Mouse (Mus musculus) heart, postnatal 0 days (tissue): ENCODE data around the gene Klhl25. TPM values are rescaled to one million over a fixed set of nuclear protein-coding genes. Genes with fewer than 3 reads are reported as not detected.
"Not testable (repeated sequence)": the region's sequence is repeated elsewhere in the genome, so short reads cannot be mapped to it uniquely, and the experiment has no call there.

Experiments used
- ATAC-seq: fragments of 200-750 bp; cut with Nextera tagmentation; 2 replicates; pipeline ENCODE4 v1.8.0; 2017; ENCODE audit warnings: low read depth, moderate number of reproducible peaks, moderate library complexity; ENCODE audit not compliant: insufficient read depth
- DNase-seq: peaks from one replicate; pipeline ENCODE4 v3.0.0-alpha.2; 2016; ENCODE audit warnings: low spot score
- H3K27ac ChIP-seq: fragments of 300-500 bp; sonication (generic); 2 replicates; pipeline ENCODE4 v1.5.1; 2014; ENCODE audit warnings: low read depth, mild to moderate bottlenecking
- H3K27me3 ChIP-seq: fragments of 300-500 bp; sonication (generic); 2 replicates; pipeline ENCODE4 v1.6.1; 2014; ENCODE audit warnings: low read length, mixed read lengths; ENCODE audit not compliant: control insufficient read depth, insufficient read depth
- H3K36me3 ChIP-seq: fragments of 300-500 bp; sonication (generic); replicated peaks from 2 replicates; pipeline ENCODE4 v1.6.1; 2014; ENCODE audit warnings: low read length, mixed read lengths; ENCODE audit not compliant: control insufficient read depth, insufficient read depth
- H3K4me1 ChIP-seq: fragments of 300-500 bp; sonication (generic); 2 replicates; pipeline ENCODE4 v1.6.1; 2014; ENCODE audit warnings: antibody characterized with exemption; ENCODE audit not compliant: control insufficient read depth, insufficient read depth
- H3K4me2 ChIP-seq: fragments of 300-500 bp; sonication (generic); 2 replicates; pipeline ENCODE4 v1.6.1; 2014; ENCODE audit warnings: low read depth, mild to moderate bottlenecking, low read length, moderate library complexity
- H3K4me3 ChIP-seq: fragments of 300-500 bp; sonication (generic); 2 replicates; pipeline ENCODE4 v1.5.1; 2014; ENCODE audit warnings: low read depth, low read length
- H3K9ac ChIP-seq: fragments of 300-500 bp; sonication (generic); replicated peaks from 2 replicates; pipeline ENCODE4 v1.6.1; 2014; ENCODE audit warnings: low read depth, low read length, mixed read lengths
- H3K9me3 ChIP-seq: fragments of 300-500 bp; sonication (generic); replicated peaks from 2 replicates; pipeline ENCODE4 v1.6.1; 2016; ENCODE audit warnings: low read length; ENCODE audit not compliant: control insufficient read depth
- CTCF ChIP-seq: IDR thresholded peaks from 2 replicates; pipeline ENCODE4 v1.5.1; 2016; ENCODE audit warnings: antibody characterized with exemption, control low read depth, low read depth
- EP300 ChIP-seq: IDR thresholded peaks from 2 replicates; pipeline ENCODE4 v1.6.1; 2016; ENCODE audit warnings: antibody characterized with exemption, low read depth
- WGBS: fragments of 180-500 bp; shearing (Covaris S2); extraction: QIAGEN DNeasy Blood & Tissue Kit; methylation state at CpG from one replicate; pipeline ENCODE4 v1.1.7; 2014; 5-methylcytosine and 5-hydroxymethylcytosine counted together
- polyA plus RNA-seq: library from polyadenylated mRNA; unstranded; fragments of >200 nt; fragmentation: Nextera tagmentation; extraction: Ambion mirVana; gene quantifications from 2 replicates; pipeline ENCODE4 v1.2.1, GENCODE M21; 2015
- total RNA-seq: library from RNA; depleted of rRNA; stranded (reverse); fragments of >200 nt; gene quantifications from 2 replicates; pipeline ENCODE4 v1.2.3, GENCODE M21; 2014; ENCODE audit warnings: low replicate concordance

Klhl25 gene
- total and polyA plus RNA-seq, 2 experiments from 2014 or later, result 5.7 to 20.7 TPM

DNA sequence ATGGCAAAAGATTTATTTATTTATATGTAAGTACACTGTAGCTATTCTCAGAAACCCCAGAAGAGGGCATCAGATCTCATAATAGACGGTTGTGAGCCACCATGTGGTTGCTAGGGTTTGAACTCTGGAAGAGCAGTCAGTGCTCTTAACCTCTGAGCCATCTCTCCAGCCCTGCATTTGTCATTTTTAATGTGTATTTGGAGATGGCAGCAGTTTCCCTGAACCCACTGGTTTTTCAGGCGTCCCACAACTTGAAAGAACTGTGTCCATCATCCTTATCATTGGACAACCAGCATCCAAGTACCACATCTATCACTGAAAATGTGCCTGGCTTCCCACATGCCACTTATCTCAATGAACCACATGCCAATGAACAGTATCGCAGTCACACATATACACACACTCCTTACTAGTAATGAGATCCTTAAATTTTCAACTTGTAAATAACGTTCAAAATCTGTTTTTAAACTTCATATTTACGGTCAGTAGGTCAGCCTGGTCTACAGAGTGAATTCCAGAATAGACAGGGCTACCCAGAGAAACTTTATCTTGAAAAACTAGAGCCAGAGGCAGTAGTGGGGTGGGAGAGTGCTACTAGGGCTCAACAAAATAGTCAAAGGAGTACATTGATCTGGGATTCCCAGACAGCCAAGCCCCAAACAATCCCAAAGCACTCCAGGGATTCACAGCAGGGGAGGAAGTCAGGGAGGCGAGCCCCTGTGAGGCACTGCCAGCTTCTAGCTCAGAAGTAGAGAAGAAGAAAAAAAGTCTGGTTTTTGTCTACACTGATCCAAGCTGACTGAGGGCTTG is 17.7 kb upstream of the Klhl25 start:
- no peak overlapping the region for H3K4me3 ChIP-seq
- H3K27ac ChIP-seq, result no peak overlapping the region
- no peaks in the 10 kb centered on the region for H3K9me3 ChIP-seq
- no peak overlapping the region for H3K9ac ChIP-seq
- DNase-seq (no peak), ATAC-seq (no peak)
- 67% methylated on average over 6 of the region's 6 CpGs for WGBS
- H3K4me2 ChIP-seq, result no peak overlapping the region
- H3K4me1 ChIP-seq, result no peaks in the 10 kb centered on the region
- TF ChIP-seq EP300, result no peak
- no peak; the same call in 1 of the 2 replicates for TF ChIP-seq CTCF
- H3K27me3 ChIP-seq, result no peaks in the 10 kb centered on the region
- no peaks in the 10 kb centered on the region for H3K36me3 ChIP-seq

DNA sequence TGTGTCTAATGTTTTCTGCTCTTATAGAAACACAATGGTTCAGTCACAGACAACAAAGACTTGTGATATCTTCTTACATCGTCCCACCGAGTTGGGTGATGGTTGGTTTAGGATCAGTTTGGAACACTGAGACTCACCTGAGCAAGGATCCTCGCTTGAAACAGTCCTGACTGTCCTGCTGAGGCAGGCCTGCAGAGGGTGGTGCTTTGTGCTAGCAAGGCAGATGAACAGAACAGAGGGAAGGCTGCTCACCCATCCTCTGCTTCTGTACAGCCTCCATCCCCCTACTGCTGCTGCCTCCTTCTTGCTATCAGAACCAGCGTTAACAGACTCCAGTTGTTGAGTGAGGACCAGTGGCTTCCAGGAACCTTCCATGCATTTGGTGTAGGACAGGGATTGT is 14.2 kb upstream of the Klhl25 start:
- not testable (repeated sequence) for H3K9me3 ChIP-seq, H3K27me3 ChIP-seq, H3K36me3 ChIP-seq, H3K4me2 ChIP-seq, H3K27ac ChIP-seq, DNase-seq, H3K4me3 ChIP-seq, H3K9ac ChIP-seq, ATAC-seq, H3K4me1 ChIP-seq
- 69% methylated on average over 3 of the region's 4 CpGs for WGBS

DNA sequence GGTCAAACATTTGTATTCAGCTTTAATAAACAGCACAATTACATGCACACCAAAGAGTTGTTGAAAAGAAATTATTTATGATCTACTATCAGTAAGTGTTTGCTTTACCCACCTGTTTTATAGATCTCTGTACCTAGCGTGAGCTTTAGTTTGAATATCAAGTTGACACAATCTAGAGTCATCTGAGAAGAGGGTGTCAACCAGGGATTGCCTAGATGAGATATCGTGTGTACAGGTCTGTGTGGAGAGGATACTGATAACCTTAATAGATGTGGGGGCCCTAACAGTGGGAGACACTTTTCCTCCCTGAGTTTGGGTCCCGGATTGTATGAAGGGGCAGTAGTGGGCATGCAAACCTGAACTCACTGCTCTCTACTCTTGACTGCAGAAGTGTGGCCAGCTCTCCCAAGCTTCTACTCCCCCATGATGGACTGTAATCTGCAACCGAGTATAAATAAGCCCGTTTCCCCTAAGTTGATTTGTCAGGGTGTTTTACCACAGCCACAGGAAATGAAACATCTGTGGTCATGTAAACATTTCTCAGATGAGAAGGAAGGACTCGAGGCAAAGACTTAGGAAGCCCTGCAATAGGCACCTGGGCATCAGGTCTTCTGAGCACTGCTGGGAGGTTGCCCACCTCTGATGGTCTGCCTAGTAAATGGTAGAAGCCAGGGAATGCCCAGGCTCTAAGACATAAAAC is 13.0 kb upstream of the Klhl25 start:
- H3K9me3 ChIP-seq, DNase-seq, H3K4me3 ChIP-seq, H3K4me1 ChIP-seq, H3K9ac ChIP-seq, H3K27me3 ChIP-seq, ATAC-seq, H3K4me2 ChIP-seq, H3K27ac ChIP-seq, H3K36me3 ChIP-seq: not testable (repeated sequence)
- WGBS, result 61% methylated on average over 3 of the region's 6 CpGs

DNA sequence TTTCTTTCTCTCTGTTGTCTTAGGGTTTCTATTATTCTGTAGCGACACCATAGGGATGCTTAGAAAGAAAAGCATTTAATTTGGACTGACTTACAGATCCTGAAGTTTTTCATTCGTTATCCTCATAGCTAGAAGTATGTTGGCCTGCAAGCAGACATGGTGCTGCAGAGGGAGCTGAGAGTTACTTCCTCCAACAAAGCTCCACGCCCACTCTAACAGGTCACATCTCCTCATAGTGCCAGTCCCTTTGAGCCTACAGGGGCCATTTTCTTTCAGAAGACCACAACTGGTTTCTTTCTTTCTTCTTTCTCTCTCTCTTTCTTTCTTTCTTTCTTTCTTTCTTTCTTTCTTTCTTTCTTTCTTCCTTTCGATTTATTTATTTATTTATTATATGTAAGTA is 8.0 kb upstream of the Klhl25 start:
- H3K9me3 ChIP-seq, result no peaks in the 10 kb centered on the region
- WGBS, result 75% methylated on average over 4 of the region's 4 CpGs
- H3K9ac ChIP-seq, result no peak overlapping the region

DNA sequence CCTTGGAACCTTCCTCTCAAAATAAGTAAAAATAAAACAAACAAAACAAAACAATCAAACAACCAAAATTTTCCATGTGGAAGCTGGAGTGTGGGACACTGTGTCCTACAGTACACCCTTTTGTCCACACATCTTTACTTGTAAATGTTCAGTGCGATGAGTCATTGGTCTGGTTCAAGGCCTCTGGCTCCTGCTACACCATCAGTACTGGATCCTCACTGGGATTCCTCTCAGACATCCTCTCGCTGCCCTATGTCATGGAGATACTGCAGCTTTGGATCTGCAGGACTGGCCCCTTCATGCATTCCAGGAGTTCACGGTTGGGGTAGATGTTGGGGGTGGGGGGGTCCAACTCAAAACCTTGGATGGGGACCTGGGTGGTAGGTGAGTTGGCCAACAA is 5.8 kb upstream of the Klhl25 start:
- H3K9me3 ChIP-seq, result no peaks in the 10 kb centered on the region
- WGBS, result 79% methylated on average over 3 of the region's 3 CpGs
- H3K27me3 ChIP-seq, result no peaks in the 10 kb centered on the region
- H3K36me3 ChIP-seq, result no peaks in the 10 kb centered on the region
- no peak overlapping the region for H3K4me2 ChIP-seq
- no peak overlapping the region for H3K9ac ChIP-seq
- ATAC-seq (no peak), DNase-seq (no peak)
- no peaks in the 10 kb centered on the region for H3K4me1 ChIP-seq
- TF ChIP-seq EP300 (no peak), CTCF (no peak)
- no peak overlapping the region for H3K4me3 ChIP-seq
- H3K27ac ChIP-seq, result no peak overlapping the region

More for the DNA sequence above, 8.0 kb upstream of the Klhl25 start:
- Histone ChIP-seq H3K27ac (no peak overlapping the region), H3K4me3 (no peak overlapping the region), H3K36me3 (no peaks in the 10 kb centered on the region), H3K4me2 (no peak overlapping the region), H3K4me1 (no peaks in the 10 kb centered on the region), H3K27me3 (no peaks in the 10 kb centered on the region)
- DNase-seq (no peak), ATAC-seq (no peak)
- TF ChIP-seq CTCF (no peak), EP300 (no peak)
